Mouse (Mus musculus) cerebellum, postnatal 25 days (tissue): ENCODE results near the gene Dnah17.
A peak's percentile ranks its signal among the peaks of the same experiment; 100 is the strongest.

Source experiments
- DNase-seq, 2 experiments: peaks; one replicate each; pipeline ENCODE4 v3.0.0; 2021; ENCODE audit warnings: mixed read lengths in 2 of 2

Dnah17 gene

DNA sequence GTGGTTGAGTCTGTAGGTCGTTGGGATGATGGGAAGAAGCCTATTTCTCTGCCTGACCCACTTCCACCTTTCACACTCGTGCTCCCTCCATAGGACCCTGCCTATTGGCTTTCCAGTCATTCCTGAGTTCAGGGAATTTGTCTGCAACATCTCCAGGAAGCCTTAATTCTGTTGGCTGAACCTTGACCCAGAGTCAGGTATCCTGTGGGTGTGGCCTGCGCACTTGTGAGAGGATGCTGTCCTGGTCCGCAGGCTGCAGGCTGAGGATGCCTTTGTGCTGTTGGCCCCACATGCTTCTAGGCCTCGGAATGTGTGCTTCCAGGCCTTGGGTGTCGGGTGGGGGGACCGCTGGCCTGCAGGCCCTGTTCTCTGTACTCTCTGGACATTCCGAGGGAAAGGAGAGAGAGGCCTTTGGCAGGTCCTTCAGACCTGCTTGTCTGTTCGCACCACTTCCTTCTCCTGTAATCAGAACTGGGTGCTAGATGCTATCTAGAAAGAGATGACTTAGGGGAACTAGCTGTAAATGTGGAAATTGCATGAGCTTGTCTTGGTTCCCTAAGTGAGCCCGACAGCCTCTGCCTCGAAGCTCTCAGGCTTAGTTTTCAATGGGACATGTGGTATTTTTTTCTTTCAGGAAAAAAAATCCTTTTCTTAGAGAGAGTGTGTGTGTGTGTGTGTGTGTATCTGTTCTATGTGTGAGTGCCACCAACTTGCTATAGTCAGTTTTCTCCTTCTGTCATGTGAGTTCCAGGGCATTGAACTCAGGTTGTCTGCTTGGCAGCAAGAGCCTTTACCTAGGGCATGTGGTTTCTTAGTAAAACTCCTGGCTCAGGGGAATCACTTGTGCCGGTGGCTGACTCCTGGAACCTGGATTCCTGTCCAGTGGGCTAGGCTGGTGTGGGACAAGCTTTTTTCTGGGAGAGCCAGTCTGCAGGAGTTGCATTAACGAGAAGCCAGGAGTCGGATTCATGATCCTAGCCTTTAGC is 137.0 kb downstream of the Dnah17 start:
- no peak for DNase-seq

DNA sequence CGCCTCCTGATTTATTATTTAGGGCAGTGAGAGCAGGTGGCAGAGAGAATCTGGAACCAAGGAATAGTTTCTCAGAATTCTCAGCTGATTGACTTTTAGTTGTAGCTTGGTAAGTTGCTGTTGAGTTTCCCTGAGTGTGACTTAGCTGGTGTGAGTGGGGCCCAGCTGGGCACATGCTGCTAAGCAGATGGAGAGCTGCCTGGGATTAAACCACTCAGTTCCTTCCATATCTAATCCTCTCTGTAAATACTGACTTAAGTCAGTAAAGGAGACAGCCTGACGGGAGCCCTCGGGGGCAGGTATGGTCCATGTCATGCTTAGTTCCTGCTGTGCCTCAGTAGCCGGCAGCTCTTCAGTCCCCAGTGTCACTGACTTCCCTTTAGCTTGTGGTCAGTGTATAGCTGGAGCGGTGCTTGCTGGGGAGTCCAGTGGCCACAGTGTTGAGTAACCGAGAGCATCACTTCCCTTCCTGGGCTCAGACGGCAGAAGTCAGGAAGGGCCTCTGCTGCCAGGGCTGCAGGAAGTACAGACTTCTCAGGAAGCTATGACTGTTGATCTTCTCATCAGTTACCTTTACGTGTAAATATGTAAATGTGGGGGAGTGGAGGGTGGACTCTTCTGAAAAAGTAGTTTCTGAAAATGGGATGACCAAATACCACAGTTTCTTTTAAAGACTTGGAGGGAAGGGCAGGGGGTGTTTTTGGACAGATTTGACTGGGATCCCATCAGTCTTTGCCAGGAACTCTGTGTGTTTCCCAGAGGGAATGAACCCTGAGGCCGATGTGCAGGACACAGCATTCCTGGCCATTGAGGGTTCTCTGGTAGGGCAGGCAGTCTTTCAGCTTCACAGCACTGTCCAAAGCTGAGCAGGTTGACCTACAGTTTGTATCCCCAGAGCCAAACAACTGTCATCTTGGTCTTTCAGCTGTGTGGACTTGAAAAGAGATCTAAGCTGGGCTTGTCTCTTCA is 138.6 kb downstream of the Dnah17 start:
- no peak for DNase-seq

DNA sequence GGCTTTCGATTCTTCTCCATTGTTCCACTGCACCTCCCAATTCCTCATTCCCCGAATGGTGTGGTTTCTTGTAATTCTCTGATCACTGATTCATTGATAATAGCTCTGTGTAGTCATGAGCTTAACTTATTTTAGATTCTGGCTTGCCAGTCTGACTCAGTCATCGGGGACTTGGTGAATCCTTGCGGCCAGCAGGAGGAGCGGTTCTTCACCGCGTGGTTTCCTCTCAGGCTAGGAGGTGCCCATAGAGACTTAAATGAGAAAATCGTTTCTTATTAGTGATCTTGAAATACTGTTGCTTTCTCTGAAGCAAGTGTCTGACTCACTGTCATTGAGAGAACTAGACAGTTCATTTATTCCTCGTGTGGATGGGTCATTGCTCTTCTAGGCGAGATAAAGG is 140.5 kb downstream of the Dnah17 start:
- DNase-seq = no peak

DNA sequence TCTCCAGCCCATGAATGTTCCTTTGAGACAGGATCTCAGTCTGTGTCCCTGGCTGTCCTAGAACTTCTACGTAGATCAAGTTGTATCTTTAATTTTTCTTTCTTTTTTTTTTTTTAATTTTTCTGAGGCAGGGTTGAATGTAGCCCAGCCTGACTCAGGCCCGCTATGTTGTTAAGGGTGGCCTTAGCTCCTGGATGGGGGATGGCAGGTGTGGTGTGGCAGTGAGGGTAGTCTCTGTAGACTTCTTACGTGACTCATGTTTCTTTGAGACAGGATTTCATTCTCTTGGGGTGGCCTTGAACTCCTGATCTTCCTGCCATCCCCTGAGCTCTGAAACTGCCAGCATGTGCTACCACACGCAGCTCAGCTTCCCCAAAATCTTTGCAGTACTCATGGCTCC is 141.2 kb downstream of the Dnah17 start:
- DNase-seq = no peak

DNA sequence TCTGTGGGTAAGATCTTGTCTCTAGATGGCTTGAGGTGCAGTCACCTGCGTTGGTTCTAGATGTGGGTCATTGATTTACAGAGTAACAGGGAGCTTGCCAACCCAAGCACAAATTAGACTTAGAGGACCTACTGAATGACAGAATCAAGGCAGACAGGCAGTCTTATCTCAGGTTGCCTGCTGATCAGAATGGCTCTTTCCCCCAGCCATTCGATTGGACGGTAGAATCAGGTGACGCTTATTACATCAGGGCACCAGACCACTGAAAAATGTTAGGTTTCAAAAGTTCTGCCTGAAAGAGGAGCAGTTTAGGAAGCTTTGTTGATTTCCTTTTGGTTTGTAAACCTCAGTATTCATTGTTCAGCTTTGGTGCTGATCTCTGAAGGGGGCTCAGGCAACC is 142.5 kb downstream of the Dnah17 start:
- no peak for DNase-seq

DNA sequence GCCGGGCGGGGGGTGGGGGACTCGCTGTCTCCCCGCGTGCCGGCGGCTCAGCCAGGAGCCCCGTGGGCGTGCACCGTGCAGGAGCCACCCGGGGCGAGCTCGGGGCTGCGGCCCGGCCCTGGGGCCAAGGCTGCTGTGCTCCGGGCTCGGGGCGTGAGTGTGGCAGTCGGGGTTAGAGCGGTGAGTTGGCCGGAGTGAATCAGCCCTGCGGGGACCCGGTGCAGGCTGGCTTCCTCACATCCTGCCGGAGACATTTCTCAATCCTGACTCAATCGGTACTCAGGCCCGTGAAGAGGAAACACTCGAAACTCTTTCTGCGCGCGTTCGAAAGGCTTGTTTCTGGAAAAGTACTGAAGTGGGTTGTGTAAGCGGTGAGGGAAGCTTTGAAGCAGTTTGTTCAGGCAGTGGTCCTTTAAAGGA is 143.4 kb downstream of the Dnah17 start:
- DNase-seq = no peak

DNA sequence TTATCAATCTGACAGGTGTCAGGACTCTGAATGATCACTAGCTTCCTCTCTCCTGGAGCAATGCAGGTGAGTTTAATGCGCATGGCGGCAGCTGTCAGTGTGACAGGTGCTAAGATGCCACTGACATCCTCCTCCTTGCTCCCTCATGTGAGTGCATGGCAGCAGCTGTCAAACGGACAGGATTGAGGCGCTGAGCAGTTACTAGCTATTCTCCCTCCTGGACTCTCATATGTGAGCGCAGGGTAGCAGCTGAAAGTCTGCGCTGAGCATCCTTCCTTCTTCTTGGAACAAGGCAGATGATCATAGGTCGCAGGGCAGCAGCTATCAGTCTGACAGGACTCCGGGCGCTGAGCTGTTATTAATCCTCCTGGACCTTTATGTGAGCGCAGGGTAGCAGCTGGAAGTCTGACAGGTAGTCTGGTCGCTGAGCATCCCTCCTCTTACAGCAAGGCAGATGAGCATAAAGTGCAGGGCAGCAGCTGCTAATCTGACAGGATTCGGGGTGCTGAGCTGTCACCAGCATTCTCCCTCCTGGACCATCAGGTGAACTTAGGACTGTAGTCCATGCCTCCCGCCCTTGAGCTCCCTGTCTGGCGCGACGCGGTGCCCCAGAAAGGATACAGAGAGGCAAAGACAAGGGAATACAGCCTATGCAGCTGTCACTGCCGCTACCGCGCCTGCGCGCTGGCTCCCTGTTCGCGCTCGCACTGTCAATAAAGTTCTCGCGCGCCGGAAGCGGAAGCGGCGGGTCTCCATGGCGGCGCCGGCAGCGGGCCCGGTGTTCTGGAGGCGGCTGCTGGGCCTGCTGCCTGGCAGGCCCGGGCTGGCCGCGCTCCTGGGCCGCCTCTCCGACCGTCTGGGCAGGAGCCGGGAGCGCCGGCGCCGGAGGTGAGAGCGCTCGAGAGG is 144.1 kb downstream of the Dnah17 start, which contains the start of gene Pgs1:
Pgs1 (plus strand) TSS at position 167 of the 906 bp plus-strand sequence.
- peak; percentile 94 to 96 for DNase-seq

DNA sequence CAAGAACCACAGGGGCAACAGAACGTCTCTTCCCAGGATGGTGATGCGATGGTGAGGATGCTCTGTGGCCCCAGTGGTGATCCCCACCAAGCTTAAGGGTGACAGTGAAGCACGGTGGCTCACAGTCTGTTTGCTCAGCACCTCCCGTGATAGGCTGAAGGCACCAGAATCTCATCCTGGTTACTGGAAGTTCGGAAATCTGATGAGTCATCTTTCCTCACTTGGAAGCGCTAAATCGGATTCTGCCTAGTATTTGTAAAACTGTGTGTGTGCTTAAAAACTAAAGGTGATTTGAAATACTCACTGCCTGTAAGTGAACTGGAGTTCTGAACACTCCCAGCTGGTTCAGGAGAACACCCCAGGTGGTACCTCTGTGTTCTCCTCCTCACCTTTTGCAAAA is 146.7 kb downstream of the Dnah17 start:
- no peak for DNase-seq

DNA sequence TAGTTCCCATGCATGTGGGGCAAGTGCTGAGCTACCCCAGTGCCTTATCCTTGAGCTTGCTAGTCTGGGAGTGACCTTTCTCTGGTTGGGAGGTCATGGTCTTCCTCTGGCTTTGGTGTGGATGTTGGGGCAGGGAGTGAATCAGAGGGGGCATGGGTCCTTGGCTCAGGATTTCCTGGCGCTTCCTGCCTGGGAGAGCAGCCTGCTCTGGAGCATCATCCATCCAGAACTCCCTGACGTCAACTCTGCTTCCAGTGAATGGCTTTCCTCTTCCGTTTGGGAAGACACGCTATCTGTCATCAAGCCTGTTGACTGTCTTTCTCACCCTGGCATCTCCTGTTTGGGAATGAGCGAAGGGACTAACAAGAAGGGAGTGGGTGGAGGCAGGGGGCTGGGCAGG is 148.0 kb downstream of the Dnah17 start:
- DNase-seq = no peak

DNA sequence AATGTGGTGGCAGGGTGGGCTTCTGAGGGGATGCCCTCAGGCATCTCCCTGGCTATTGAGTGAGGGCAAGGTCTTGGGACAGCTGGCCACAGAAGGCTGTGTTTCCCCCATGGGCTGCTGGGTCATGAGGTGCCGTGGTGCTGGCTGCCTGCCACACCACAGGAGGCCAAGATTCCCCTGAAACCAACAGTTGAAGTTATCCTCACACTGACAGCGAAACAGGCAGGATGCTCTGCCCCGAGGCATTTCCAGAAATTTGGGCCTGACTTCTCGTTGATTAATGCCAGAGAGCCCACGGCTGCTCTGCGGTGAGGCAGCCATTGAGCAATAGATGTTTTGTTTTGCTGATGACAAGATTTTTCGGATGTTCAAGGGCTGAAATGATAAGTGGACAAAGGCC is 151.0 kb downstream of the Dnah17 start:
- no peak for DNase-seq

DNA sequence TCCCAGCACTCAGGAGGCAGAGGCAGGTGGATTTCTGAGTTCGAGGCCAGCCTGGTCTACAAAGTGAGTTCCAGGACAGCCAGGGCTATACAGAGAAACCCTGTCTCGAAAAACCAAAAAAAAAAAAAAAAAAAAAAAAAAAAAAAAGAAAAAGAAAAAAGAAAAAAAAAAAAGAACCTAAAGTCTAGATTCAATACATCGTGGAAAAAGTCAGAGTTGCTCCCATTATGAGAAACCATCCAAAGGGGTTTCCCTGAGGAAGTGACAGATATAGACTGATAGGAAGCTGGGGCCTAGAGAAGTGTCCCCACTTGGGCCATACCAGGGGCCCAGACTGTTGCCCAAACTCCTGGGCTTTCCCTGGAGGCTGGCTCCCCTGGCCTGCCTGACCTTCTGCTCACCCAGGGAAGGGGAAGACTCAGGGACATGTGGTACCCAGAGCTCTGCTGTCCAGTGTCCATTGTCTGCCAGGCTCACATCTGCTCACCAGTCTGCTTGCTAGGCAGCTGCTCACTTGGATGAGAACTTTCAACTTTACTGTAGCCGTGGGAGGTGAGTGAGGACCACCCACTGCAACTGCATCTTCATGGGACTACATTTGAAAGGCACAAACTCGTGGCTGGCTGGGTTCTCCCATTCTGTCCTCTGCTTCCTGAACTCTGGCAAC is 152.6 kb downstream of the Dnah17 start:
- no peak for DNase-seq

DNA sequence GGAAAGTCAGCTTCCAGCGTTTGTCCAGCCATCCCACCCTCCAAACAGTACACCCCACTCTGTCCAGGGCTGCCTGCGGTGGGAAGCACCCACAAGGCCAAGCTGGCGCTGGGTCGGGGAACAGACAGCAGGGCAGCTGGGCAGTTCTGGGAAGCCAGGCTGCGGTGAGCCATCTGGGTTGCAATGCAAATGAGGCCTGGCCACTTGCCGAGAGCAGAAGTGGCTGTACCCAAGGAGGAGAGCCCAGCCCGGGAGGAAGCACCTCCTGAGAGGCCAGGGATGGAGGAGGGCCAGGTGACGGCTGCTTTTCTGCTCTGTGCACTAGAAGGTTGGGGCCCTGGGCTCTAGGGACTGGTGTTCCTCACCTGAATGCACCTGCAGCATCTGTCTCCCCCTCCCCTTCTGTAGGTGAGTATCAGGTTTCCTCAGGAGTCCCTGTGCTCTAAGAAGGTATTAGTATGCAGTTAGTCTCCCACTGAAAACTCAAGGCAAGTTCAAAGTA is 154.3 kb downstream of the Dnah17 start:
- peak; percentile 65 to 78 for DNase-seq

DNA sequence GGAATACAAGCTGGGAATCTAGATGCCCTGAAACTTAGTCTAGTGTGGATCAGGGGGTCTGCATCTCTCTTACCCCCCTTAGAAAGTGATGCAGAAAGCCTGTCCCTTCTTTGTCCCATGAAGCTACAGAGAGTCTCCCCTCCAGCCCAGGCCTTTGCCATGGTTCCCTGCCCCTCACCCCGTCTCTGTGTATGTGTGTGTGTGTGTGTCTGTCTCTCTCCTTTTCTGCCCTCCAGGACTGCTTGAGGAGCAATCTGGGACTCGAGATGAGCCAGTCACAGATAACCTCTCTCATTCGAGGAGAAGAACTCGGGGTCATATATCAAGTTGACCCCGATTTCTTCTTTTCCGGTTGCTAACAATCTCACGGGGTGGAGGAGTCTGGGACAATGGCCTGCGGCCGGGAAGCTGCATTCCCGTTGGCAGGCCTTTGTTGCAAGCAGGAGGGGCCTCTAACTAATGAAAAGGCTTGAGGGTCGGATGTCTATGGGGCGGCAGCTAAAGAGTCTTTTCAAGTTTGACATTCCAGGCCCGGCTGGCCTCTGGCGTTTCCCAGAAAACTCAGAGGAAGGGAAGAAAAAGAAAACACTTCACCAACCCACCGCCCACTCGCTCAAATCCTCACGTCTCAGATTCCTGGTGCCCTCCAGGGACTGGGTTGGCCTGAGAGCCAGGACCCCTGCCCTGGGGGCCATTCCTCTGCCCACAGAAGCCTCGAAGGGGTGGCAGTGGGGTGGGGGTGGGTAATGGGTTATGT is 155.0 kb downstream of the Dnah17 start:
- DNase-seq = no peak

DNA sequence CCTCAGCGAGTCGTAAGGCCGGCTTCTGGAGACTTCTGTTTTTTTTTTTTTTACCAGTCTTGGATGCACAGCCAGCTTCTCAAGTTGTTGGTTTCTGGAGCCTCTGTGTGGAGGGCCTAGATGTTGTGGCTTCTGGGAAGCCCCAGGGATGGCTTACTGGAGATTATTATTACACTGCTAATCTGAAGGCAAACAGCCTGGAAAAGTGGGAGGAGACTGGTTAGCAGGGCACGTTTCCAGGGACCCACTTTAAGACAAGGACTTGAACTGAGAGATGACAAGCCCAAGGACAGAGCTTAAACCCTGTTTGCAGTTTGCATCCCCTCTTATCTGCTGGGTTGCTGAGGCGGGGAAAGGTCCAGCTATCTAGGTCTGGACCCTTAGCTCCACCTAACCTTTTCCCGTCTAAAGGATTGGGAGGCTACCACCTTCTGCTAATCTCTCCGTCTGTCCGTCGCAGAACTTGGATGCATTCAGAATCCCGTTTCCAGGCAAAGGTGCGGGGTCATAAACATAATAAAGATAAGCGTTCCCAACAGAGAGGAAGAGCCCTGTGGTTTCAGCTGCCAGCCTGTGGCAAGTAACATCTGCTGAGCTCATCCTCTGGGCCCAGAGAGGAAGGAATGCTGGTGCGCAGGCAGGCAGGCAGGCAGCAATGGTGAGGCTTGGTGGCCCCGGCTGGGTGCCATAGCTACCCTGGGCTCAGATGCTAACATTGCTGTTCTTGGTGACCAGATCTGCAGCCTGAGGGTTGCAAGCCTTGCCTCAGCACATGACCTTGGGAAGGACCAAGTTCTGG is 155.9 kb downstream of the Dnah17 start:
- no peak for DNase-seq

DNA sequence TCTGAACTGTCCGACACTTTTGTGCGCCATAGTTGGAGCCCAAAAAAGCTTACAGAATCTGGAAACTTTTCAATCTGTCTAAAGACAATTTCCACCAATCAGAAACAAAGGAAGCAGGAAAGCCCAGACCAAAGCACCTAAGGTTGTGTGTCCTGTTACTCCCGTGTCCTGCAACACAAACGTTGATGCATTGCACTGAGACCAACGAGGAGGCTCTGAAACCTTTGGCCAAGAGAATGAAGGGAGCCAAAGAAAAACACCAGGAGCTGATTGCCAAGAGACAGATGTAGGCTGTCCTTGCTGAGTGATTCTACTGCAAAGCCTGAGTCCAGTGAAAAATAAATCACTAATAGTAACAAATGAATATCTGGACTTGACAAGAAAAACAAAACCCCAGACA is 156.9 kb downstream of the Dnah17 start:
- no peak for DNase-seq

DNA sequence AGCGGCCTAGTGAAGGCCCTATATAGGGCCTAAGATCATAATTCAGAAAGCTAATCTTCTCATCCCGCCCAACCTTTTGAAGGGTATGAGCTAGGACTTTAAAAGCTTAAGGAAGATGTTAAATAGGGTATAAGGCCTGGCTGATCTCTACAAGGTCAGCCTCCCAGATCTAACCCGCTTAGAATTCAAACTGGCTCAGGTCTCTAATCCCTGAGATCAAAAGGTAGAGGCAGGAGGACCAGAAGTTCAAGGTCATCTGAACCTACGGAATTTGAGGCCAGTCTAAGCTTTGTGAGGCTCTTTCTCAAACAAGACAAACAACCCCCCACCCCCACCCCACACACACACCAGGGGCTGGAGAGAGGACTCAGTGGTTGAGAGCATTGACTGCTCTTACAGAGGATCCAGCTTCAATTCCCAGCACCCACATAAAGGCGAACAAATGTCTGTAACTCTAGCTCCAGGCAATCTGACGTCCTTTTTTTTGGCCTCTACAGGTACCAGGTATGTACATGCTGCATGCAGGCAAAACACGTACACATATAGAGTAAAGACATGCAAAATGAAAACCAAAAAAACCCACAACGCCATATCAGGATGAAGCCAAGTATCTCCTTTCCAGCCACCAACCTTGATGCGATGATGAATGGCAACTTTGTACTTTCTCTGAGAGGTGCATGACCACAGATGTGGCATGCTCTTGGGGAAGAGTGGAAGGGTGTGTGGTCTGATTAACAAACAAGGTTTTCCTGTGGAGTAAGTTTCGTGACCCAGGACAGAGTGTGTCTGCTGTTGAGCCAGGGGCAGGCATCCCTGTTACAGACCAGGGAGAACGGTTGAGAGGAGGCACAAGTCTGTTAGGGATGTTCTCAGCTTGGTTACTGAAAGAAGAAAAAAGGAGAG is 157.5 kb downstream of the Dnah17 start:
- DNase-seq = no peak
